Mouse (Mus musculus): ENCODE results near the gene 4930404N11Rik. TPM values are rescaled to one million over a fixed set of nuclear protein-coding genes. Genes with fewer than 3 reads are reported as not detected.
A peak's percentile ranks its signal among the peaks of the same experiment; 100 is the strongest.

4930404N11Rik gene
- polyA plus RNA-seq, 1 experiment from 2014 or later = 0.79 TPM

DNA sequence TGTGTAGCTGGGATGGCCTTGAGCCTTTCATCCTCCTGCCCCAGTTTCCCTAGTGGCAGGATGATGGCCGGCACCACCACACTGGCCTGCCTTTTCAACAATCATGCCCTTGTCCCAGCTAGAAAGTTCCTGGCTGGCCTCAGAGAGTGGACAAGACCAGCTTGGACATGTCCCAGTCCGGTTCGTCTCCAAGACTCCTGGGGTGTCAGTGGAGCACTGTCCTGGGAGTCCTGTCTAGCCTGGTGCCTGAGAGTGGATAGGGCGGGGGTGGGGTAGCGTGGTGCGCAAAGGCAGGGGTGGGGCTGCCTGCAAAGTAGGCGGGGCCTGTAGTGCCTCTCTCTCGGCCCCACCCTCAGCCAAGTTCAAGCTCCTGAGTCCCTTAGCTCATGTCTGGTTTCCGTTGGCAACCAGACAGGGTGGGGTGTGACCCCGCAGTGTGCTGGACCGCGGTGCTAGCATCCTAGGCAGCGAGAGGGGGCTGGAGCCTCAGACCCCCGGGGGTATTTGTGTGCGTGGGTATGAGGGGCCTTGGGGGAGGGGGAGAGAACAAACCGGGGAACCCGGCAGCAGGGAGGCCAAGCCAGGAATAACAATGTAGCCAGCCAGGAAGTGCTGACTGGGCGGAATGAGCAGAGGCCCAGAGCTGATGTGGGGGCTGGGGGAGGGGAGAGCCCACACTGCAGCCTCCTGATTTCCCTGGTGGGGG lies 36.1 kb upstream of the 4930404N11Rik start:
- Histone ChIP-seq H3K4me1 (replicated peaks) (peaks cover 69% of the 10 kb centered on the region), H3K4me2 (peak overlapping the region; percentile 50), H3K27me3 (peaks cover 40% of the 10 kb centered on the region), H3K4me3 (replicated peaks) (peak overlapping the region; percentile 17; the same call in 1 of the 2 replicates), H3K9me3 (no peaks in the 10 kb centered on the region), H3K9ac (replicated peaks) (0 out of 2 replicates have a peak overlapping the region, but pooled peaks have one; percentile 31), H3K27ac (peak overlapping the region; percentile 94), H3K36me3 (peaks cover 60% of the 10 kb centered on the region)
- peak; percentile 74 for ATAC-seq (ENCODE audit: insufficient number of reproducible peaks, insufficient read depth, low FRiP score, low TSS enrichment, low read depth)
- 6% methylated on average over 18 of the region's 18 CpGs for WGBS

DNA sequence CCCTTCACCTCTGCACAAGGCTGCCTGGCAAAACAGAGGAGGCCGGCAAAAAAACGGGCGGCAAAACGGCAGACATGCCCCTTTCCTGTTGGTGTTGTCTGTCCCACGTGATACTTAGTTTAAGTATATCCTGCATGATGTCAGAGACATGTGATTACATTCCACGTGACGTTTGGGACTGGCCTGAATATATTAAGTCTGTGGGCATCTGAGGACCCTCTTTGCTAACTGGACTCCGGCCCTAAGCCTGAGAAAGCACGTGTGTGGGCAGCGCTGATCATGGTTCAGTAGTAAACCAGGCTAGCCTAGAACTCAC lies 35.5 kb upstream of the 4930404N11Rik start:
- H3K4me2 ChIP-seq = peak overlapping the region; percentile 50; the same call in 1 of the 2 replicates
- no peaks in the 10 kb centered on the region for H3K9me3 ChIP-seq
- H3K4me3 ChIP-seq (replicated peaks) = no peak overlapping the region
- 23% methylated on average over 10 of the region's 10 CpGs for WGBS
- peaks cover 67% of the 10 kb centered on the region for H3K4me1 ChIP-seq (replicated peaks)
- peak; percentile 3; the same call in 1 of the 2 replicates for ATAC-seq (ENCODE audit: insufficient number of reproducible peaks, insufficient read depth, low FRiP score, low TSS enrichment, low read depth)
- peak overlapping the region; percentile 94 for H3K27ac ChIP-seq
- peaks cover 35% of the 10 kb centered on the region for H3K27me3 ChIP-seq
- H3K36me3 ChIP-seq = peaks cover 55% of the 10 kb centered on the region
- H3K9ac ChIP-seq (replicated peaks) = no peak overlapping the region

GRCm38 (mm10) chr10:81400371-81401204 lies 35.0 kb upstream of the 4930404N11Rik start:
- no peak overlapping the region for H3K9ac ChIP-seq (replicated peaks)

DNA sequence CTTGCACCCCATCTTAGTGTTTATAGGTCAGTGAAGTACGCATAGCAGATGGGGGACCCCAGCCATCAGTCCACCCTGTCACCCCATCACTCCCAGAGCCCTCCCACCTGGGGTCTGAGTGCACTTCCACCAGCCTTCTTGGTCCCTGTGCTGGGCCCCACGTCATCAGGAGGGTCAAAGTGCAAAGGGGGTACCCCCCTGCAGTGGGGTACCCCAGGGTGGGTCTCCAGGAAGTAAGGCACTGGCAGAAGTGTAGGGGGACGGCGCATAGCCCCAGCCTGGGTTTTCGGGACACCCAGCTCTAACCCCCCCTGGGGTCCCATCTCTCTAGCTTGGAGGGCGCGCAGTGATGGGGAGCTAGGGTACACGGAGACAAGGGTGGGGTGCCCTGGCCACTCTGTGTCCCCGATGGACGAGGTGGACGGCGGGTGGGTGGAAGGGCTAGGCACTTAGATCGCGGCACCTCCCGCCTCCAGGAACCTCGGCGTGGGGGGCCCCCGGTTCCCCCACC lies 34.2 kb upstream of the 4930404N11Rik start:
- Histone ChIP-seq H3K4me1 (replicated peaks) (peaks cover 62% of the 10 kb centered on the region), H3K4me3 (replicated peaks) (no peak overlapping the region), H3K9ac (replicated peaks) (no peak overlapping the region), H3K9me3 (no peaks in the 10 kb centered on the region), H3K27ac (no peak overlapping the region), H3K36me3 (peaks cover 42% of the 10 kb centered on the region), H3K4me2 (peak overlapping the region; percentile 32), H3K27me3 (peaks cover 24% of the 10 kb centered on the region)
- ATAC-seq (ENCODE audit: insufficient number of reproducible peaks, insufficient read depth, low FRiP score, low TSS enrichment, low read depth) = no peak
- 76% methylated on average over 18 of the region's 18 CpGs for WGBS

More at GRCm38 (mm10) chr10:81400371-81401204, 35.0 kb upstream of the 4930404N11Rik start:
- Histone ChIP-seq H3K27me3 (peaks cover 29% of the 10 kb centered on the region), H3K9me3 (no peaks in the 10 kb centered on the region), H3K4me2 (peak overlapping the region; percentile 32), H3K27ac (peak overlapping the region; percentile 94), H3K4me1 (replicated peaks) (peaks cover 64% of the 10 kb centered on the region), H3K4me3 (replicated peaks) (no peak overlapping the region), H3K36me3 (peaks cover 50% of the 10 kb centered on the region)
- WGBS = 50% methylated on average over 22 of the region's 22 CpGs
- no peak for ATAC-seq (ENCODE audit: insufficient number of reproducible peaks, insufficient read depth, low FRiP score, low TSS enrichment, low read depth)

DNA sequence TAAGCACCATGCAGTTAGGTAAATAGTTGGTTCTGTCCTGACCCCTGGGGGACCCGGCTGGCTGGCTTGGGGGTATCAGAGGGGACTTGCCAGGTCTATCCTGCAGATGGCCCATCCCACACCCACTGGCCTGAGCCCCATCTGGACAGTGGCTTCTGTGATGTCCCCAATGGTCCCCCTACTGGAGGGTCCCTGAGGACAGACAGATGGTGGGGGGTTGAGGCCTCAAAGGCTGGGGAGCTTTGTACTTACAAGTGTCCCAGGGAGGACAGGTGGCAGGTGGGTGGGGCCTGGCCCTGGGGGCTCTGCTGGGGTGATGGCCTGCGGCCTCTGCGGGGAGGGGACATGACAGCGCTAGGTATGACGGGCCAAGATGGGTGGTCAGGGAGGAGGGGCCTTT lies 33.7 kb upstream of the 4930404N11Rik start:
- no peak for ATAC-seq (ENCODE audit: insufficient number of reproducible peaks, insufficient read depth, low FRiP score, low TSS enrichment, low read depth)
- peaks cover 18% of the 10 kb centered on the region for H3K27me3 ChIP-seq
- no peak overlapping the region for H3K27ac ChIP-seq
- peaks cover 37% of the 10 kb centered on the region for H3K36me3 ChIP-seq
- H3K9ac ChIP-seq (replicated peaks) = no peak overlapping the region
- peaks cover 57% of the 10 kb centered on the region for H3K4me1 ChIP-seq (replicated peaks)
- H3K4me2 ChIP-seq = no peak overlapping the region
- 58% methylated on average over 5 of the region's 5 CpGs for WGBS
- no peaks in the 10 kb centered on the region for H3K9me3 ChIP-seq
- H3K4me3 ChIP-seq (replicated peaks) = no peak overlapping the region

DNA sequence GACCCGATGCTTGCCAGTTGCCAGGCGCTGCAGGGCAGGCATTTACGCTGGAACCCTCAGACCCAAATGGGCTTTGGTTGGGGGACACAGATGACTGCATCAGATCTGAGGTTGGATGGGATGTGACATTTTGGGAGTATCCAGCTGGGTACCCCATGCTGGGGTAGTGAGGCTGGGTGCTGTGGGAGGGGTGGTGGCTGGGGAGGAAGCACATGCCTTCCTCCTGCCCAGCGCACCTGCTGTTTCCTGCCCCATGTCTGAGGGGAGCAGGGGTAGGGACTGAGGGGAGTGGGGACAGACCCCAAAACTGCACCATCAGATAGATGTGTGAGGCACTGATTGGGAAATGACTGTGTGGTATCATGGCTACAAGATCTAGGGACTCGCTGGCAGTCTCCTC lies 31.1 kb upstream of the 4930404N11Rik start:
- no peak for ATAC-seq (ENCODE audit: insufficient number of reproducible peaks, insufficient read depth, low FRiP score, low TSS enrichment, low read depth)
- Histone ChIP-seq H3K9me3 (no peaks in the 10 kb centered on the region), H3K27ac (0 out of 2 replicates have a peak overlapping the region, but pooled peaks have one; percentile 17), H3K4me1 (replicated peaks) (peaks cover 46% of the 10 kb centered on the region), H3K4me2 (no peak overlapping the region), H3K9ac (replicated peaks) (no peak overlapping the region; the same call in 1 of the 2 replicates), H3K27me3 (peaks cover 13% of the 10 kb centered on the region), H3K4me3 (replicated peaks) (no peak overlapping the region), H3K36me3 (peaks cover 37% of the 10 kb centered on the region)
- 74% methylated on average over 5 of the region's 5 CpGs for WGBS

DNA sequence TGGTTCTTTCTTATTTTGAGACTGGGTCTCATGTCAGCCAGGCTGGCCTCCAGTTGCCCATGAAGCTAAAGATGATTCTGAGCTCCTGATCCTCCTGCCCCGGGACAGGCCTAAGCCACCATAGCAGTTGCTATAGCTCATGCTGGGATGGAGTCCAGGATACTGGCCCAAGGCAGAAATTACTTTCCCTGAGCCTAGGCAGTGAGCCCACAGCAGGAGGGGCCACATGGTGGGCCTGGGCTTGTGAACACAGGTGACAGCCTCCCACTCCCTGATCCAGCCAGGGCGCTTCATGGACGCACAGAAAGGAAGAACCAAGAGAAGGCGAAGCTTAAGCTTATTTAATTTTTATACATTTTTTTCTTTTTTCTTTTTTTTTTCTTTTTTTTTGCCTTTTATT lies 30.2 kb upstream of the 4930404N11Rik start:
- Histone ChIP-seq H3K4me3 (replicated peaks) (no peak overlapping the region), H3K36me3 (peaks cover 39% of the 10 kb centered on the region), H3K27ac (no peak overlapping the region), H3K4me1 (replicated peaks) (peaks cover 37% of the 10 kb centered on the region), H3K27me3 (peaks cover 12% of the 10 kb centered on the region), H3K9me3 (no peaks in the 10 kb centered on the region), H3K4me2 (no peak overlapping the region), H3K9ac (replicated peaks) (no peak overlapping the region)
- no peak for ATAC-seq (ENCODE audit: insufficient number of reproducible peaks, insufficient read depth, low FRiP score, low TSS enrichment, low read depth)
- 96% methylated on average over 4 of the region's 4 CpGs for WGBS

GRCm38 (mm10) chr10:81395127-81395526 lies 29.5 kb upstream of the 4930404N11Rik start:
- Histone ChIP-seq H3K4me1 (replicated peaks) (peaks cover 30% of the 10 kb centered on the region), H3K4me3 (replicated peaks) (no peak overlapping the region), H3K36me3 (peaks cover 37% of the 10 kb centered on the region), H3K9me3 (no peaks in the 10 kb centered on the region), H3K9ac (replicated peaks) (no peak overlapping the region; the same call in 1 of the 2 replicates), H3K4me2 (no peak overlapping the region), H3K27ac (no peak overlapping the region), H3K27me3 (peaks cover 5% of the 10 kb centered on the region)
- no peak for ATAC-seq (ENCODE audit: insufficient number of reproducible peaks, insufficient read depth, low FRiP score, low TSS enrichment, low read depth)
- WGBS = 15% methylated on average over 5 of the region's 5 CpGs

- peak overlapping the region; percentile 62 for H3K4me2 ChIP-seq
- no peak; the same call in 1 of the 2 replicates for ATAC-seq (ENCODE audit: insufficient number of reproducible peaks, insufficient read depth, low FRiP score, low TSS enrichment, low read depth)
- peaks cover 34% of the 10 kb centered on the region for H3K36me3 ChIP-seq
- 5% methylated on average over 19 of the region's 19 CpGs for WGBS
- no peaks in the 10 kb centered on the region for H3K9me3 ChIP-seq
- peak overlapping the region; percentile 56 for H3K9ac ChIP-seq (replicated peaks)
- no peaks in the 10 kb centered on the region for H3K27me3 ChIP-seq
- H3K4me3 ChIP-seq (replicated peaks) = peak overlapping the region; percentile 30
- peak overlapping the region; percentile 53 for H3K27ac ChIP-seq
- H3K4me1 ChIP-seq (replicated peaks) = peaks cover 27% of the 10 kb centered on the region
These were observed 27.9 kb upstream of the 4930404N11Rik start for GRCm38 (mm10) chr10:81393456-81394063.

- Histone ChIP-seq H3K4me2 (peak within 1 kb of the TSS; percentile 62), H3K9ac (replicated peaks) (peak within 1 kb of the TSS; percentile 56), H3K4me3 (replicated peaks) (peak within 1 kb of the TSS; percentile 30), H3K27me3 (no peaks in the 10 kb centered on the region), H3K4me1 (replicated peaks) (peaks cover 27% of the 10 kb centered on the region), H3K36me3 (peaks cover 34% of the 10 kb centered on the region), H3K27ac (peak within 1 kb of the TSS; percentile 53), H3K9me3 (no peaks in the 10 kb centered on the region)
- ATAC-seq (ENCODE audit: insufficient number of reproducible peaks, insufficient read depth, low FRiP score, low TSS enrichment, low read depth) = no peak
- WGBS = 68% methylated on average over 14 of the region's 14 CpGs
These were observed 27.2 kb upstream of the 4930404N11Rik start, which contains the start of gene Smim24 for GRCm38 (mm10) chr10:81392781-81393185. TSS of gene Smim24 (plus strand) at chr10:81393051.

Data from limb, embryonic 12.5 days (tissue).